Mouse (Mus musculus) layer of hippocampus, postnatal 25 days (tissue): ENCODE results near the gene Zfp36. TPM values are rescaled to one million over a fixed set of nuclear protein-coding genes. Genes with fewer than 3 reads are reported as not detected.

Experiments
- DNase-seq, 2 experiments: peaks; one replicate each; pipeline ENCODE4 v3.0.0; 2022; ENCODE audit warnings: mixed read lengths in 2 of 2, low spot score in 1 of 2; ENCODE audit errors: extremely low spot score in 1 of 2
- total RNA-seq, 2 experiments: library from RNA; stranded (reverse); gene quantifications; 2 replicates each; pipeline ENCODE4 v1.2.3; 2021

The Zfp36 gene
- total RNA-seq, 2 experiments from 2014 or later: 2.7 to 2.8 TPM

DNA sequence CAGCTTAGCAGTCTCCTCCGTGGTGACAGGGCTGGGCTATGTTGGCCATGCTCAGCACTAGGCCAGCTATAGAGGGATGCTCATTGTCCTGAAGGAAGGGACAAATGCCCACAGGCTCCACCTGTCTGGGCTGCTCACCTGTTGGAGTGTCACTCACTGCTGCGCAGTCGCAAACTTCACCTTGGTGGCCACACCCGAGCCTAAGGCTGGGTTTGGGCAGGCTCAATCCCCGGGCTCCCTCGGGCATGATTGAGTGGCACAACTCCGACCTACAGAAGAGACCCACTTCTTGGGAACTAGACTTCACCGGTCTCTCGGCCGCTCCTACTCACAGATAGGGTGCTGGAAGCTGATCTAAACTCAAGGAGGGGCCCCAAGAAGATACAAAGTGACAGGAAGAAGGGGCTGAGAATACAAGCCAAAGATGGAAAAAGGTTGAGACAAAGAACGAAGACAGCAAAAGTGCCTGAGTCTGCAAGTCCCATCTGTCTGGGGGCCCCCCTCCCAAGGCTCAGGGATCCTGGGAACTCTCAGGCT is 9.0 kb downstream of the Zfp36 start:
- no peak for DNase-seq

DNA sequence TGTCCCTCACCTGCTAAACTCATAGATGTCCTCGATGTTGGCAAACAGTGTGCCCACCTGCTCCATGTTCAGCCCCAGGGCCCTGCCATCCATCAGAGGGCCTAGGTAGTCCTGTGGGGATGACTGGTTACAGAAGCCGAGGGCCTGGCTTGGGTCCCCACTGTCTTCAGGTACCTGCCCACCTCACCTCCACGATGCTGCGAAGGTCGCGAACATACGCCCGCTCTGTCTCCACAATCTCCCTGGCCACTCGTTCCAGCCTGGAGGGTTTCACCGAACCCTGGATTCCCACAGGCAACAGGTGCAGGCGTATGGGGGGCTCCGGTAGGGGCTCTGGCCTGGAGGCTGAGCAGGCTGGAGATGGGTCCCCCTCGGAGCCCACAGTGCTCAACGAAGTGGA is 10.0 kb downstream of the Zfp36 start:
- DNase-seq: no peak

DNA sequence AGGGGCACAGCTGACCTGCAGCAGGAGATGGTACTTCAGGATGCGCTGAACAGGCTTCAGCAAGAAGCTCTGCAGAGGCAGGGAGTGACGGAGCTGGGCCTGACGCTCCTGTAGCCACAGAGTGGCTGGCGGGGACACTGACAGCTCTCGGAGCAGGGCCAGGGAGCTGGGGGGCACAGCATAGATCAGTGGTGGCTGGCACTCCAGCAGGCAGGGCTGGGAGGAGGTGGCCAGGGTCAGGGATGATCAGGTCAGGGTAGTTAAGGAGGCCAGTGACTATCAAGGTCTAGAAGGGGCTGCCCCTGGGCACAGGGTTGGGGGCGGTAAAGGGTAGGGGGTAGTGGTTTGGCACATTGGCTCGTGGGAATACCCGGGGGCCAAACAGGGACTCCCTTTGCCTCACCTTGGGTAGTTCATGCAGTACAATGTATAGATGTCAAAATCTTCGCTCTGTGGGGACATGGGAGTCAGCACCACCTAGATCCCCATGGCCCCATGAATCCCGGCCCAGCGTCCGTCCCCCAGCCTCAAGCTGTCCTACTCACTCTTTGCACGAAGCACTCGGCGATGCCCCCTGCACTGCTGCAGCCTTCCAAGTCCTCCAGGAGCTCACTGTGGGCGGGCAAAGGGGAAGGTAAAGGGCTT is 11.7 kb downstream of the Zfp36 start:
- no peak for DNase-seq

DNA sequence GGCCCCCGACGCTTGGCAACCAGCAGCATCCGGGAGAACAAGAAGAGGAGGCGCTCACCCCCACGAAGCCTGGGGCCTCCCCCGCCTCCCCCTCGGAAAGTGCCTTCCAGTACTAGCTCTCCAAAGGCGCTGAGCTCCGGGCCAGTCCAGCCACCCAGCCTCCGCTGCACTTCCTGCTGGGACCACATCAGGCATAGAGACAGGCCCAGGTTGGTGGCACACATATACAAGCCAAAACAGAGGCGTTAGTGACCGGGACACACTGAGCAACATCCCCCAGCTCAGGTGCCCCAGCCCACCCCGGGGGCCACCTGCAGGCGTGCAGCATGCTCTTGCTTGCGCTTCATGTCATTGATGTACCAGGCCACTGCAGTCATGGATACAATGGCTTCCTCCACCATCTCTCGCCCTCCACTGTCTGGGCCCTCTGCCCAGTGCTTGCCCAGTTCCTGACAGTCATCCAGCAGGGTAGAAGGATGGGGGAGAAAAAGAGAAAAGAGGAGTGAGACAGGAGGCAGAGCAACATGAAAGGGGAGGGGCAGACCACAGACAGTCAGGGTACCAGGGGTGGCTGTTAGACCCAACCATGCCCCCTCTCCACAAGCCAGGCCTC is 12.3 kb downstream of the Zfp36 start:
- DNase-seq: no peak

DNA sequence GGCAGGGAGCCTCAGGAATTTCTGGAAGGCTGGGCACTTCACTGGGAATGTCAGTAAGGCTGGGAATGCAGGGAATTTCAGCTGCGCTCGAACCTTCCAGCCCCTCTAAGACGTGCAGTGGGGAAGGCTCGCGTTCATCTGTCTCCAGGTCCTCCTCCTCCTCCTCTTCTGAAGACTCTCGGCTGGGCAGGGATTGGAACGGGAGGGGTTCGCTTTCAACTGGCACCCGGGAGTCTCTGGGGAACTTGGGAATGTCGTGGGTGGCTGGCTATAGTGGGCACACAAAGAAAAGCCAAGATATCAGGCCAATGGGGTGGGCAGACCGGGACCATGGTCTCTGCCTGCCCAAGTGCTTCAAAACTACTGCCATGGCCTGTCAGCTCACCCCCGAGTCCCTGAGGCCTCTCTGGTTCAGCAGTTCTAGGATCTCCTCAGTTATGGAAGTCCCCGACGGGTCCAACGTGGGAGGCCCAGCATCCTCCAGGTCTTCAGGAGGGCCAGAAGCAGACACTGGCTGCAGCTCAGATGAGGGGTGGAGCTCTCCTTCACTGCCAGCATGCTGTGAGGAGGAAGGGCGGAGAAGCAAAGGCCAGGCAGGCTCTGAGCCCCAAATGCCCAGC is 17.5 kb downstream of the Zfp36 start:
- DNase-seq: no peak

DNA sequence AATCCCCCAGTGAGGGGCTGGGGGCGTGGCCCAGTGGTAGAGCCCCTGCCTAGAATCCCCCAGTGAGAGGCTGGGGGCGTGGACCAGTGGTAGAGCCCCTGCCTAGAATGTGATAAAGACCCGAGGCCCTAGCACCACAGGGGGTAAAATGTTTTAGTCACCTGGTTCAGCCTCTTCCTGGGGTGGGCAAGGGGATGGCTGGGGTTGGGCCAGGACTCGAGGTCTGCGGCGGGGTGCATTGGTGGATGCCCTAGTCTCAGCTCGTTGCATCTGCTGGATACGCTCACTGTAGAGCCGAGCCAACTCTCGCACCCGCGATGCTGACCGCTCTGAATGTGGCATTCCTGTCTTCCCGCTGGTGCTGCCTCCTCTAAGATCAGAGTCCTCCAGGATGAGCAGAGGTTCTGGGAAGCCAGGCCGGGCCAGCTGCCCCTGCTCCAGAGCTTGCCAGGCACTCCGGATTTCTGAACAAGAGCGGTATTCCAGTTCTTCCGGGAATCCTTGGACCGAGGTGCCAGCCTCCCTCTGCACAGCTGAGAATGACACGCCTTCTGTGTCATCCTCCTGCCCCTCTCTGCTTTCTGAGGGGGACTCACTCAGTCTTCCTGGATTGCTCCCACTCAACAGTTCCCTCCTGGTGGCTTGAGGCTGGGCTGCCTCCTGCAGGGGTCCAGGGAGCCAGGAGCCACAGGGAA is 18.3 kb downstream of the Zfp36 start:
- no peak for DNase-seq

DNA sequence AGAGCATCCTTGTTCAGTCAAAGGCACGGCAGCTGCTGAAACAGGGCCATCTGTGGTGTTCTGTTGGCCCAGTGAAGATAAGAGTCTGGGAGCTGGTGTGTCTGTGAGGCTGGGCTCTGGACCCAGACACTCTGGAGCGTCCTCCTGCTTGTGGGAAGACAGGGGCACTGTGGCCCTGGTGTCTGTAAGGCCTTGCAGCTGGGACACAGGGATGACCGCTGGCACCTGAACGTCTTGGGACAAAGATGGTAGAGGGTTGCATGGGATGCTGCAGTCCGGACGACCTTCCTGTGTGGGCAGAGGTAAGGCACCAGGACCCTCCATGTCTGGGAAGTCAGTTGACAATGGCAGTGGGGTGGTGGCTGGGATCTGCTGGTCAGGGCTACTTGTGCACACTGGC is 19.8 kb downstream of the Zfp36 start:
- no peak for DNase-seq

DNA sequence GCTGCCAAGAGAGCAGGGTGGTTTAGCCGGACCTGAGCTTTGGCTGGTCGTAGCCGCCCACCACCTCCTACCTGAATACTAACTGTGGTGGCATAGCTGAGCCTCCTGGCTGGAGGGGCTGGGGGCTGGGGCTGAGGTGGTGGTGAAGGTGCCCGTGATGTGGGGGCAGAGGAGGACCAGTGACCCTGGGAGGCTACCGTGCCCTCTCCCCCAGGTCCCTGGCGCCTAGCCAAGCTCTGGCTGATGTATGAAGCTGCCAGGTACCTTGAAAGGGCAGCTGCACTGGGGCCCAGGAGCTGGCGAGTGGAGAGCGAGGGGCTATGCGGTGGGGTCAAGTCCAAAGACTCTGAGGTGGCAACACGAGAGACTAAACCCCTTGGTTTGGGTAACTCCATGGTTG is 20.2 kb downstream of the Zfp36 start:
- DNase-seq: no peak

DNA sequence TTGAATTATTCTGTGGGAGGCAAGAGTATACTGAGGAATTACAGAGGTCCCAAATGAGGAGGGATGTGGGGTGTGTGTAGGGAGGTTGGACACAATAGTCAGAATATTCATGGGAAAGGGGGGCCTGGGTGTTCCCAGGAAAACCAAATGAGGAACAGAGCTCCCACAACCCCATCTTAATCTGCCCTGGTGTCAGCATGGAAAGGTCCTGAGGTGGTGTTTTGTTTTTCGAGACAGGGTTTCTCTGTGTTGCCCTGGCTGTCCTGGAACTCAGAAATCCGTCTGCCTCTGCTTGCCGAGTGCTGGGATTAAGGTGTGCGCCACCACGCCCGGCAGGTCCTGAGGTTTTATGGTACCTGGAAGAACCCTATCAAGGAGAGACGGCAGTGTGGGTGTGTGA is 21.6 kb downstream of the Zfp36 start:
- DNase-seq: no peak

DNA sequence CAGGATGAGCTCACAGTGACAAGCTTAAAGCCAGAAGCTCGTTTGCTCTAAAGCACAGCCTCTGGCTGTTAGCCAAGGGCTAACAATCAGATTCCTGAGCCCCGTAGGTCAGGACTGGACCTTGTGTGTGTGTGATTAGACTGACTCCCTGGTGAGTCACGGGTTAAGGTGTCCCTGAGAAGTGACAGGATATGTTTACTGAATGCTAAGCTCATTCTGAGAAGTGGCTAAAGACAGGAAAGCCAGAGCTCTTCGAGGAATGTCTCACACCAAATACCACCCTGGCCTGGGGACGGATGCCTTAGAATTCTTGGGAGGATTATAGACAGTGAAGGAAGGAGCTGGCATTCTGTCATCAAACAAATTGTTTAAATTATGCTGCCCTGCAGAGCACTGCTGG is 22.1 kb downstream of the Zfp36 start:
- DNase-seq: no peak

DNA sequence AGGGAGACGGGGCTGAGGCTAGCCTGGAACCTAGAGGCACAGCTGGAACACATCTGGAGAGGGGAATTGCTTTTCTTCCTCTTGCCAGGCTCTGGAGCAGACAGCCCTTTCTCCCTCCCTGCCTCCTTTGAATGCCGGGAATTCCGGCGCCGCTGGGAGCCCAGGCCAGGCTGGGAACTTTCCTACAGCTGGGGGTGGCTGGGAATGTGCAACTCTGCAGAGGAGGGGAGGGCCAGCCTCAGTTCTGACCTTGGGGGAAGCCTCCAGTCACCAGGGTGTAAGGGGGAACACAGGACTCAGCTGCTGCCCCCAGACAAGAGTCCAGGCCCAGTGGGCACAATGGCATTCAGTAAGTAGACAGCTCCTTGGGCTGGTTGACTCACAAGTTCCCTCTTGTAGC is 23.1 kb downstream of the Zfp36 start:
- DNase-seq: no peak

DNA sequence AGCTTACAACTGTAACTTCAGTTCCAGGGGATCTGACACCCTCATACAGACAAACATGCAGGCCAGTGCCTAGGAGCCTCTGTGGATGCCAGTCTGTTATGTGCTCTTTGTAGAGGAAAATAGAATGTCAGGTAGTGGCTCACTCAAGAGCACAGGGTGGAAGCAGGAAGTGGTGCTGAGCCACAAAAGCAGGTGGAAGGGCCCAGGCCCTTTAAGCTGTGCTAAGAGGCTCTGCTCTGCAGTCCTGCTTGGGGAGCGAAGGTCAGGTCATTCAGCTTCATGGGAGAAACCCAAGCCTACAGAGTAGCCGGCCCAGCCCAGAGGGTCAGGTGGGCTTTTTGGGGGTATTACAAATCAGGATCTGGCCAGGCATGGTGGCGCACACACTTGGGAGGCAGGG is 24.8 kb downstream of the Zfp36 start:
- DNase-seq: no peak

DNA sequence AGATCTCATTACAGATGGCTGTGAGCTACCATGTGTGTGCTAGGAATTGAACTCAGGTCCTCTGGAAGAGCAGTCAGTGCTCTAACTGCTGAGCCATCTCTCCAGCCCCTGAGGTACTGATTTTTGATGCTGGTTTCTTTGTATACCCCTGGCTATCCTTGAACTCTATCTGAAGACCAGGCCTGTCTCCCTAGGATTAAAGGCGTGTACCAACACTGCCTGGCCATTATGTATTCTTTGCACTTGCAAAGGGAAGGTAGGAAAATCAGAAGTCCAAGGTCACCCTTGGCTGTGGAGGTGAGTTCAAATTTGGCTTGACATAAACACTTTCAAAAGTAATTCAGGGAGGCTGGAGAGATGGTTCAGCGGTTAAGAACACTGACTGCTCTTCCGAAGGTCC is 25.5 kb downstream of the Zfp36 start:
- DNase-seq: no peak

DNA sequence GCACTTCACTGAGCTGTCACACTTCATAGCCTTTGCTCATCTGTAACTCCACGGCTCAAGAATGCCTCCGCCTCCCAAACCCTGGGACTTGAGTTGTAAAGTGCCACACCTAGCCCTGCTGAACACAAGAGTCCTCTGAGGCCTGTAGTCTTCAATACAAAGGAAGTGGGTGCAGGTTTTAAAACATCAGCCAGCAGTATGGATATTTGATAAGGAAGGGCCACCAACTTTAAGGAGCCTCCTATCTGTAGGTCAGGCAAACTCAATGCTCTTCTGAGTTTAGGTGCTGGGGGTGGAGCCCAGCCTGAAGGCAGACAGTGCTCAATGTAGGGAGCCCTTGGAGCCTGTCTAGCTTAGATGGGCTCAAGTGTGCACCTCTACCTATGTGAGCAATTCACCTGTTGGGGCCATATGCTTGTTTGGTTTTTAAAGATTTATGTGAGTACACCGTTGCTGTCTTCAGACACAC is 25.9 kb downstream of the Zfp36 start:
- no peak for DNase-seq

DNA sequence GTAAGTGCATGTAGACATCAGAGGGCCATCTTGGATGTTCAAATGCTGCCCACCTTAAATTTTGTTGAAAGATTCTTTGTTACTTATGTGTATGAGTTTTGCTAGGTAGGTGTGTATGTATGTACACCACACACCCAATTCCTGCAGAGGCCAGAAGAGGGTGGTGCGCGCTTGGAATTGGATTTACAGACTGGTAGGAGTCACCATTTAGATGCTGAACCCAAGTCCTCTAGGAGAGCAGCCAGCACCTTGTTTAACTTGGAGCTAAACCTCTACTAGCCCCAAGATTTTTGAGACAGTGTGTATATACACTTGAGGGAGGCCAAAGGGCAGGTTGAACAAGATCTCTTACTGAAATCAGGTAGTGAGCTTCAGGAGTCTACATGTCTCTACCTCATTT is 26.8 kb downstream of the Zfp36 start:
- no peak for DNase-seq

DNA sequence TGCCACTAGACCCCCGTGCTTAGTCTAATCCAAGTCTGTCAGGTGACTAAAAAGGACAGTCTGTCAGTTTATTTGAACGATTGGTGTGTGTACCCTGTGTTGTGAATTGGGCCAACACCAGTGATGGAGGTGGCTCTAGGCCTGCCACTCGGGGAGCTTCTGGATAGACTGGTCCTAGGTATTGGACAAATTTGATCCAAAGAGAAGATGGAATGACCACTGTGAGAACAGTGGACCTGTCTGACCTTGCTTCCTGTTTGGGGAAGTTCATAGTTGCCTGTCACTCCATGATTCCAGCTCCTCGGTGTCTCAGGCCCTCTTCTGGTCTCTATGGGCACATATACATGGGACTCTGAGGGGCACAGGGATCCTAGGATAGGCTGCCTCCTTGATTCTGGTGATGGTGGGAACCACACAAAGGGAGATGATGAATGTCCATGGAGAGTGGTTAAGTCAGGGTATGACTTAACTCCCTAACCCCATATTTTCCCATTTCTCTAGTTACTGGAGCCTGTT is 28.3 kb downstream of the Zfp36 start:
- DNase-seq: no peak

DNA sequence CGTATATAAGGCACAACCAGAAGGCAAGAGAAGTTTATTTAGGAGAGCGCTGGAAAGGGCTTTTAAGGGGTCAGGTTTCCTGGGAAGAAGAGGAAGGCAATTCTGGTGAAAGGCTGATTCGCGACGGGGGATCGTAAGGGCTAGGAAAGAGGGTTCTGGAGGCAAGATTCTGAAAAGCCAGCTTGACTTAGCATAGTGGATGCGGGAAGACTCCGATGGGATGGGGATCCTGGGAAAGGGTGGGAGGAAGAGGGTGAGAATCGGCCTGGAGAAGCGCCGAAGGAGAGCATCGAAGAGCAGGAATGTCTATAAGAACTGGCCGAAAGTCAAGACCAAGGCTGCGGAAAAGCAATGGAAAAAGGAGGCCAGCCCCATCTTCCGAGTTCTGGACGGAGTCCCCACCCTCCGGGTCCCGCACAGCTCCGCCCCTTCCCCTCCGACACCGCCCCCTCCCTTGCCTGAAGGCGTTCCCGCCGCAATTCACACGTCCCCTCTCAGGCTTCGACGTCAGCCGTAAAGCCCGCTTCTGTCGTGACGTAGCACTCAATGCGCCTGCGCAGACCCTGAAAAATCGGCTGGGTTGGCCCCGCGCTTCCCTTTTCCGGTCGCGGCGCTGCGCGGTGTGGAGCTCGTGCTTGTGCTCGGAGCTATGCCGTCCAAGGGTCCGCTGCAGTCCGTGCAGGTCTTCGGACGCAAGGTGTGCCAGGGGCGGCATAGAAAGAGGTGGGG is 29.7 kb downstream of the Zfp36 start, which contains the start of gene Rps16:
Gene Rps16, plus strand, starts transcription at position 498 of the 729 bp plus-strand sequence.
- DNase-seq: peak; percentile 97 to 98

DNA sequence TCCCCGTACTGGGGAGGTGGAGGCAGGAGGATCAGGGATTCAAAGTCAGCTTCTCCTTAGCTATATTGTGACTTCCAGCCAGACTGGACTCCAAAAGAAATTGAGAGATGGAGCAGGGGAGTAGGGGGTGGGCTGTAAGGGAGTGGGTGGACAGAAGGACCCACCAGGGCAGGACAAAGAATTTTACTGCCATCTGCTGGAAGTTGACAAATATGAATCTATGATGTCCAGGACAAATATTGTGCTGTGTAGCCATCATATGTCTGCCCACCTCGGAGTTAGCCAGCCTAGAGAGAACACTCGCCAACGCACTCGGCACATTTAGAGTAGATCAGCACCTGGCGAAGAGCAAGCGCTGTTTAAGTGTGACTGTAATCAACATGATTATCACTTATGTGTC is 31.5 kb downstream of the Zfp36 start:
- no peak for DNase-seq

DNA sequence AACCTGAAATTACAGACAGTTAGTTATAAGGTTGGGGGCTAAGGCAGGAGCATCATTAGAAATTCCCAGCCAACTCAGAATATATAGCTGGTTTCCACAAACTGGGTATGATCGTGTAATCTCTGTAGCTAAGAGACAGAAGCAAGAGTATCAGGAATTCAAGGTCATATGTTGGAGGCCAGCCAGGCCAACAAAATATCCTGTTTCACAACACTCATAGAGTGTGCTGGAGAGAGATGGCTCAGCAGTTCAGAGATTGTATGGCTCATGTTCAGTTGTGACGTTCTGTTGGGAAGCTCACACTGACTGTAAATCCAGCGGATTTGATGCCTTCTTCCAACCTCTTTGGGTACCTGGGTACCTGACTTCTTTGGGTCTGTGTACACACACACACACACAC is 32.3 kb downstream of the Zfp36 start:
- DNase-seq: no peak

DNA sequence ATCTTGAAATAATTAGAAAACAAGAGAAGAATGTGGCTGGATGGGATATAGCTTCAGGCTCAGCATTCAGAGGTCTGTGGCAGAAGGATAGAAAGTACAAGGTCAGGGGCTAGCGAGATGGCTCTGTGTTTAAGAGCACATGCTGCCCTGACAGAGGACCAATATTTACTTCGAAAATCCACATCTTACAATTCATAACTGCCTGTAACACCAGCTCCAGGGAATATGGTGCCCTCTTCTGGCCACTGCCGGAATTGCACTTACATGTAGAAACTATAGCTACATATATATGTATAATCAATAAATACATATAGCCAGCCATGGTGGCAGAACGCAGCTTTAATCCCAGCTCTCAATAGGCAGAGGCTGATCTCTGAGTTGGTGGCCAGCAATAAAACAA is 35.4 kb downstream of the Zfp36 start:
- peak in 1 of 2 experiments; percentile 80 for DNase-seq
